Mouse (Mus musculus): ENCODE measurements at regions not wholly inside any gene's neighbourhood (a gene's known extent, or its start where the extent isn't known, plus 50 kb on each side); places are given as distances from the start of the nearest gene placed in this dataset.

DNA sequence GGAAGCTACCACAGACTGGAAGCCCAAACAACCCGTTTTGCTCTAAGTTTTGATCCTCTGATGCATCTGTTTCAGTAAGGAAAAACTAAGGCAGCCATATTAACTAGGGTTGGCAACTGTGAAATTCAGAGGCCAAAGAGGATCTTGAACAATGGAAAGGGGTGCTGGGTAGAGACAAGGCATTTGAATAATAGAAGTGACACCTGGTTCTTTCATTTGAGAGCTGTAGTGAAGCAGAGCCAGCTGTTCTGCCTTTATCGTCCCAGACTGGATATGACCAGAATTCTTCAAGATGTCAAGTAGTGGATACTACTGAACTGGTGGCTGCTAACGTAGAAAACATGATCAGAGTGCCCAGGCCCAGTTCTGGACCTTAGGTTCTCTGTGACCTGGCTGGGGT, 94.4 kb upstream of the Ercc6l2 start:
- WGBS, result 71% methylated on average over 3 of the region's 3 CpGs
- Histone ChIP-seq H3K27ac (ENCODE audit: insufficient read depth, low read length) (no peak overlapping the region), H3K4me1 (ENCODE audit: control insufficient read depth, insufficient read depth, low read length) (peaks cover 3% of the 10 kb centered on the region; the same call in 1 of the 2 replicates), H3K27me3 (ENCODE audit: control insufficient read depth, insufficient read depth, low read length) (no peaks in the 10 kb centered on the region), H3K4me3 (replicated peaks; ENCODE audit: insufficient read depth, low read depth, low read length) (no peak overlapping the region)
- TF ChIP-seq CTCF (IDR thresholded peaks at IDR 0.05; ENCODE audit: borderline replicate concordance, insufficient read depth, low read depth, low read length) (no peak), POLR2A (IDR thresholded peaks at IDR 0.05; ENCODE audit: borderline replicate concordance, insufficient read depth, low read length) (no peak)
- no peak for DNase-seq

- 91% methylated on average over 5 of the region's 5 CpGs for WGBS
- Histone ChIP-seq H3K4me1 (ENCODE audit: control insufficient read depth, insufficient read depth, low read length) (peaks cover 3% of the 10 kb centered on the region; the same call in 1 of the 2 replicates), H3K4me3 (replicated peaks; ENCODE audit: insufficient read depth, low read depth, low read length) (no peak overlapping the region)
These were observed 93.9 kb upstream of the Ercc6l2 start for GRCm38 (mm10) chr13:63721011-63721625.

DNA sequence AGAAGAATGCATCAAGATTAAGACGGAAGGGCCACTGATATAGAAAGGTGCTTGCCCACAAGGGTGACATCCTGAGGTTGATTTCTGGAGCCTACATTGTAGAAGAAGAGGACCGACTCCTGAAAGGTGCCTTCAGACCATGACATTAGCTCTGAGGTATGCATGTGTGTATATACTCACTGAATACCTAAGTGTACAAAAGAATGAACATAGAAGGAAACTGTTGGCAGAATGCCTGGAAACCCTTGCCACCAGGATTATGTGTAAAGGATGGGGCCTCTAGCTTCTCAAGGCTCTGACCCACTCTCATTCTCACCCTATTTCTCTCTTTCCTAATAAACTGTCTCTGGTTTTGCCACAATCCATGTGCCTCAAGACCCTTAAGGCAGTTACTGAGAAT, 90.7 kb upstream of the Ercc6l2 start:
- no peak for DNase-seq
- TF ChIP-seq CTCF (IDR thresholded peaks at IDR 0.05; ENCODE audit: borderline replicate concordance, insufficient read depth, low read depth, low read length), result no peak
- no peak for TF ChIP-seq POLR2A (IDR thresholded peaks at IDR 0.05; ENCODE audit: borderline replicate concordance, insufficient read depth, low read length)
- H3K4me3 ChIP-seq (replicated peaks; ENCODE audit: insufficient read depth, low read depth, low read length), result no peak overlapping the region
- no peaks in the 10 kb centered on the region for H3K27me3 ChIP-seq (ENCODE audit: control insufficient read depth, insufficient read depth, low read length)
- 98% methylated on average over 2 of the region's 2 CpGs for WGBS
- no peak overlapping the region for H3K27ac ChIP-seq (ENCODE audit: insufficient read depth, low read length)
- H3K4me1 ChIP-seq (ENCODE audit: control insufficient read depth, insufficient read depth, low read length), result peaks cover 3% of the 10 kb centered on the region; the same call in 1 of the 2 replicates

More at GRCm38 (mm10) chr13:63721011-63721625, 93.9 kb upstream of the Ercc6l2 start:
- H3K27me3 ChIP-seq (ENCODE audit: control insufficient read depth, insufficient read depth, low read length), result no peaks in the 10 kb centered on the region
- no peak for DNase-seq
- TF ChIP-seq CTCF (IDR thresholded peaks at IDR 0.05; ENCODE audit: borderline replicate concordance, insufficient read depth, low read depth, low read length) (no peak), POLR2A (IDR thresholded peaks at IDR 0.05; ENCODE audit: borderline replicate concordance, insufficient read depth, low read length) (no peak)
- no peak overlapping the region for H3K27ac ChIP-seq (ENCODE audit: insufficient read depth, low read length)

DNA sequence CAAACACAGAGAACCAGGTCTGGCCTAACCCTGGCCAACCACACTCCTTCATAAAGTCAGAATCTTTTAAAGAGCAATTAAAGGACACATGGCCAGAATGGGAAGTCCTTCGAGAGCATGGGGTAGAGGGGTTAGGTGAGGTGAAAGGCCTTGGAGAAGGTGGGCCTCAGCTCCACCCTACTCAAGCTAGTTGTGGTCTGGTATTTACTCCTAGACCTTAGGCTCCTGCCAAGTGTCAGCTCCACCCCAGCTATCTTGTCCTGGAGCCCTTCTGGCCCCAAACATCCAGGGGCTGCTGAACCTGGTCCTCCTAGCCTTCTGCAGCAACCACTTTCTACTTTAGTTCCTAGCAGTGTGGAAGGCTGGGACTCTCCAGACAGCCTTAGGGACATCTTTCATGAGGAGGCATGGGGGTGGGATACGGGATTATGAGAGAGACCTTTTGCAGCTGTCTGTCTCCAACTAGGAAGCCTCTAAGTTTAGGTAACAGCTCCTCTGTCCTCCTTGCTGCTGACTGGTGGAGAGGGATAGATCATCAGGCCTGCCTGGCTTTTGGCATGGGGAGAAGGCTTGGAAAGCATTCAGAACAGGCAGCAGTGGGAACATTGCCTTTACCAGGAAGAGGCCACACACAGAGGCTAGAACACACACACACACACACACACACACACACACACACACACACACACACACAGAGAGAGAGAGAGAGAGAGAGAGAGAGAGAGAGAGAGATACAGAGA, 90.0 kb upstream of the Ercc6l2 start:
- WGBS, result 43% methylated on average over 2 of the region's 2 CpGs
- Histone ChIP-seq H3K27ac (ENCODE audit: insufficient read depth, low read length) (no peak overlapping the region), H3K4me3 (replicated peaks; ENCODE audit: insufficient read depth, low read depth, low read length) (no peak overlapping the region), H3K27me3 (ENCODE audit: control insufficient read depth, insufficient read depth, low read length) (no peaks in the 10 kb centered on the region), H3K4me1 (ENCODE audit: control insufficient read depth, insufficient read depth, low read length) (no peaks in the 10 kb centered on the region)
- TF ChIP-seq POLR2A (IDR thresholded peaks at IDR 0.05; ENCODE audit: borderline replicate concordance, insufficient read depth, low read length), result no peak
- TF ChIP-seq CTCF (IDR thresholded peaks at IDR 0.05; ENCODE audit: borderline replicate concordance, insufficient read depth, low read depth, low read length), result no peak
- DNase-seq, result no peak

GRCm38 (mm10) chr13:63726035-63726434, 89.0 kb upstream of the Ercc6l2 start:
- Histone ChIP-seq H3K27ac (ENCODE audit: insufficient read depth, low read length) (no peak overlapping the region), H3K4me1 (ENCODE audit: control insufficient read depth, insufficient read depth, low read length) (no peaks in the 10 kb centered on the region), H3K4me3 (replicated peaks; ENCODE audit: insufficient read depth, low read depth, low read length) (no peak overlapping the region), H3K27me3 (ENCODE audit: control insufficient read depth, insufficient read depth, low read length) (no peaks in the 10 kb centered on the region)
- DNase-seq, result no peak
- 39% methylated on average over 2 of the region's 2 CpGs for WGBS
- no peak for TF ChIP-seq CTCF (IDR thresholded peaks at IDR 0.05; ENCODE audit: borderline replicate concordance, insufficient read depth, low read depth, low read length)
- TF ChIP-seq POLR2A (IDR thresholded peaks at IDR 0.05; ENCODE audit: borderline replicate concordance, insufficient read depth, low read length), result no peak

DNA sequence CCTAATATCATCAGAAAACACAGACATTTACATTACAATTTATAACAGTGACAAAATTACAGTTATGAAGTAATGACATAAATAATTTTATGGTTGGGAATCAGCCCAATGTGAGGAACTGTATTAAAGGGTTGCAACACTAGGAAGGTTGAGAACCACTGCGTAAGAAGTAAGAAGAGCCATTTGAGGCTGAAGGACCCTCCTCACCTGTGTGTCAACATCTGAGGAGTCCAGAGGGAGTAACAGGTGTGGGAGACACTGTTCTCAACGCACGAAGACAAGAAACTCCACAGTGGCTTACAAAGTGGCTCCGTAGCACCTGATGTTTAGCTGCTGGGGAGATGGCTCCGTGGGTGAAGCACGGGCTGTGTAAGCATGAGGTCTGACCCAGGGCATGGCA, 88.5 kb upstream of the Ercc6l2 start:
- Histone ChIP-seq H3K4me3 (replicated peaks; ENCODE audit: insufficient read depth, low read depth, low read length) (no peak overlapping the region), H3K4me1 (ENCODE audit: control insufficient read depth, insufficient read depth, low read length) (no peaks in the 10 kb centered on the region), H3K27ac (ENCODE audit: insufficient read depth, low read length) (no peak overlapping the region), H3K27me3 (ENCODE audit: control insufficient read depth, insufficient read depth, low read length) (no peaks in the 10 kb centered on the region)
- WGBS, result 82% methylated on average over 6 of the region's 6 CpGs
- DNase-seq, result no peak
- TF ChIP-seq POLR2A (IDR thresholded peaks at IDR 0.05; ENCODE audit: borderline replicate concordance, insufficient read depth, low read length) (no peak), CTCF (IDR thresholded peaks at IDR 0.05; ENCODE audit: borderline replicate concordance, insufficient read depth, low read depth, low read length) (no peak)

- no peak for DNase-seq
- no peak for TF ChIP-seq CTCF (IDR thresholded peaks at IDR 0.05; ENCODE audit: borderline replicate concordance, insufficient read depth, low read depth, low read length)
- no peak for TF ChIP-seq POLR2A (IDR thresholded peaks at IDR 0.05; ENCODE audit: borderline replicate concordance, insufficient read depth, low read length)
- 74% methylated on average over 5 of the region's 5 CpGs for WGBS
- H3K4me1 ChIP-seq (ENCODE audit: control insufficient read depth, insufficient read depth, low read length), result no peaks in the 10 kb centered on the region
- H3K27me3 ChIP-seq (ENCODE audit: control insufficient read depth, insufficient read depth, low read length), result no peaks in the 10 kb centered on the region
- no peak overlapping the region for H3K27ac ChIP-seq (ENCODE audit: insufficient read depth, low read length)
- no peak overlapping the region for H3K4me3 ChIP-seq (replicated peaks; ENCODE audit: insufficient read depth, low read depth, low read length)
These were observed 79.3 kb upstream of the Ercc6l2 start for GRCm38 (mm10) chr13:63735739-63736138.

DNA sequence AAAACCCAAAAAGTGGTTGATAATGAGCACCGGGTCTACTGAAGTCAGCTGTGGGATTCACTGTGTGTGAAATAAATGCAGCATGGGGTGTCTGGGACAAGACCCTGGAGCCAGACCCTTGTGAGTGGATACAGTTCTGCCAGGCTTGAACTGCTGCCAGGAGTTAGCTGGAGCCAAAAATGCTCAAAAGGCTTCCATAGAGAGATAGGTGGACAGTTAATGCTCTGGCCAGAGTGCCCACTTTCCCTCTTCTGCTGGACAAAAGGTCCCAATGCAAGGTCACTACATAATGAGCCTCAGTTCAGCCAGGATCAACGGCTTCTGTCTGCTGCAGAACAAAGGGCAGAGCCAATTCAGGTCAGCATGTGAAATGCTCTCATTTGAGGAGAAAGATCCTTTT, 73.2 kb upstream of the Ercc6l2 start:
- 19% methylated on average over 2 of the region's 2 CpGs for WGBS
- Histone ChIP-seq H3K4me1 (ENCODE audit: control insufficient read depth, insufficient read depth, low read length) (no peaks in the 10 kb centered on the region), H3K4me3 (replicated peaks; ENCODE audit: insufficient read depth, low read depth, low read length) (no peak overlapping the region), H3K27ac (ENCODE audit: insufficient read depth, low read length) (no peak overlapping the region), H3K27me3 (ENCODE audit: control insufficient read depth, insufficient read depth, low read length) (no peaks in the 10 kb centered on the region)
- TF ChIP-seq CTCF (IDR thresholded peaks at IDR 0.05; ENCODE audit: borderline replicate concordance, insufficient read depth, low read depth, low read length), result no peak
- no peak for TF ChIP-seq POLR2A (IDR thresholded peaks at IDR 0.05; ENCODE audit: borderline replicate concordance, insufficient read depth, low read length)
- DNase-seq, result peak; percentile 25 to 29
